Mouse (Mus musculus): ENCODE data around the gene Map1lc3b. TPM values are rescaled to one million over a fixed set of nuclear protein-coding genes. Genes with fewer than 3 reads are reported as not detected.

Map1lc3b gene
- polyA plus RNA-seq, 1 experiment: 86.5 TPM

GRCm38 (mm10) chr8:121647511-121648215 is 57.5 kb downstream of the Map1lc3b start:
- Histone ChIP-seq H3K27ac (ENCODE audit: insufficient read depth, low read length) (no peak overlapping the region), H3K4me3 (ENCODE audit: low read depth, low read length) (no peak overlapping the region), H3K27me3 (ENCODE audit: control insufficient read depth, insufficient read depth, low read length, poor library complexity, severe bottlenecking) (no peaks in the 10 kb centered on the region), H3K36me3 (ENCODE audit: control insufficient read depth, insufficient read depth, low read length, poor library complexity, severe bottlenecking) (no peaks in the 10 kb centered on the region), H3K9me3 (replicated peaks; ENCODE audit: control insufficient read depth, insufficient read depth, low read length, poor library complexity, severe bottlenecking) (no peaks in the 10 kb centered on the region), H3K9ac (ENCODE audit: low read depth, poor library complexity, severe bottlenecking) (no peak overlapping the region), H3K4me1 (ENCODE audit: control insufficient read depth, insufficient read depth, low read length) (no peaks in the 10 kb centered on the region)
- TF ChIP-seq POLR2A (IDR thresholded peaks at IDR 0.05; ENCODE audit: insufficient read depth, low read length) (no peak), CTCF (IDR thresholded peaks at IDR 0.05; ENCODE audit: low read depth, low read length) (no peak)

Other genes starting within 250 kb of the Map1lc3b start
- not detected in 2 replicates for gene 1700018B08Rik, start 46.0 kb upstream of the Map1lc3b start, polyA plus RNA-seq (2011; ENCODE audit: insufficient read depth, insufficient read length, low read depth, missing spikeins)
- gene Fbxo31, start 11.6 kb upstream of the Map1lc3b start, polyA plus RNA-seq (2011; ENCODE audit: insufficient read depth, insufficient read length, low read depth, missing spikeins): 14.4 and 17.7 TPM in 2 replicates
- 38.1 and 39.9 TPM in 2 replicates for gene Zcchc14, start 62.5 kb downstream of the Map1lc3b start, polyA plus RNA-seq (2011; ENCODE audit: insufficient read depth, insufficient read length, low read depth, missing spikeins)
- gene Jph3, start 139.3 kb downstream of the Map1lc3b start, polyA plus RNA-seq (2011; ENCODE audit: insufficient read depth, insufficient read length, low read depth, missing spikeins): 1.4 and 1.8 TPM in 2 replicates
- 34.6 and 42.1 TPM in 2 replicates for gene Klhdc4, start 239.2 kb downstream of the Map1lc3b start, polyA plus RNA-seq (2011; ENCODE audit: insufficient read depth, insufficient read length, low read depth, missing spikeins)